Mouse (Mus musculus): ENCODE measurements around the gene Umad1. TPM values are rescaled to one million over a fixed set of nuclear protein-coding genes. Genes with fewer than 3 reads are reported as not detected.

The Umad1 gene
- polyA plus RNA-seq (2014; fragmentation: Illumina TruSeq; extraction: RNeasy Lipid Tissue Mini Kit (QIAGEN cat#74804); ENCODE audit: low read depth, low replicate concordance), result 12.9 TPM

GRCm38 (mm10) chr6:8259004-8259666 is at the start of gene Umad1, which contains the start of the genes Rpa3 and Gm45062:
Gene Umad1, plus strand, starts transcription at chr6:8259288.
Gene Rpa3, minus strand, starts transcription at chr6:8259173.
Gene Gm45062, plus strand, starts transcription at chr6:8259450.

Other genes starting within 250 kb of the Umad1 start
- 0.68 TPM for gene Col28a1, start 66.7 kb upstream of the Umad1 start, polyA plus RNA-seq (2014; fragmentation: Illumina TruSeq; extraction: RNeasy Lipid Tissue Mini Kit (QIAGEN cat#74804); ENCODE audit: low read depth, low replicate concordance)
- gene Mios, start 50.1 kb upstream of the Umad1 start, polyA plus RNA-seq (2014; fragmentation: Illumina TruSeq; extraction: RNeasy Lipid Tissue Mini Kit (QIAGEN cat#74804); ENCODE audit: low read depth, low replicate concordance), result 15.0 TPM
- gene Rpa3, start 115 bp upstream of the Umad1 start, polyA plus RNA-seq (2014; fragmentation: Illumina TruSeq; extraction: RNeasy Lipid Tissue Mini Kit (QIAGEN cat#74804); ENCODE audit: low read depth, low replicate concordance), result 25.6 TPM
- 4.2 TPM for gene Gm45062, start 162 bp downstream of the Umad1 start, polyA plus RNA-seq (2014; fragmentation: Illumina TruSeq; extraction: RNeasy Lipid Tissue Mini Kit (QIAGEN cat#74804); ENCODE audit: low read depth, low replicate concordance)

Measured in heart, adult 10 weeks (tissue).